Mouse (Mus musculus) common myeloid progenitor, adult 5-6 weeks (primary cell): Measurements from ENCODE around the gene Serinc5. TPM values are rescaled to one million over a fixed set of nuclear protein-coding genes. Genes with fewer than 3 reads are reported as not detected.
A peak's percentile ranks its signal among the peaks of the same experiment; 100 is the strongest.
"Not testable (repeated sequence)": the region's sequence is repeated elsewhere in the genome, so short reads cannot be mapped to it uniquely, and the experiment has no call there.

Experiments
- ATAC-seq: replicated peaks from 2 replicates; pipeline ENCODE4 v1.8.0; 2016; ENCODE audit warnings: low read depth, mild to moderate bottlenecking, moderate TSS enrichment, inconsistent platforms; ENCODE audit not compliant: poor library complexity, severe bottlenecking
- total RNA-seq: library from RNA; stranded (forward); fragments of 200-1000, 187-1606 nt; gene quantifications from 2 replicates; pipeline ENCODE4 v1.2.3, GENCODE M21; 2017

Gene Serinc5
- 11.3 and 15.5 TPM in 2 replicates for total RNA-seq

- ATAC-seq = peak; percentile 90
Measured at GRCm38 (mm10) chr13:92610311-92611221, at the start of gene Serinc5. Serinc5 (plus strand) TSS chr13:92611091.

- ATAC-seq = peak; percentile 12
Measured at GRCm38 (mm10) chr13:92576072-92576471, 34.8 kb upstream of the Serinc5 start, which contains the start of gene Spz1. Spz1 (minus strand) TSS chr13:92576172.

- ATAC-seq = peak; percentile 50
Measured at GRCm38 (mm10) chr13:92576688-92577087, 34.2 kb upstream of the Serinc5 start.

GRCm38 (mm10) chr13:92578210-92578609 is 32.7 kb upstream of the Serinc5 start:
- ATAC-seq = no peak

GRCm38 (mm10) chr13:92580220-92581043 is 30.5 kb upstream of the Serinc5 start:
- peak; percentile 81 for ATAC-seq

GRCm38 (mm10) chr13:92584094-92584717 is 26.7 kb upstream of the Serinc5 start:
- ATAC-seq = no peak

- no peak for ATAC-seq
Measured at GRCm38 (mm10) chr13:92588704-92589103, 22.2 kb upstream of the Serinc5 start.

- ATAC-seq = no peak
Measured at GRCm38 (mm10) chr13:92589255-92589654, 21.6 kb upstream of the Serinc5 start.

GRCm38 (mm10) chr13:92591225-92591624 is 19.7 kb upstream of the Serinc5 start:
- no peak for ATAC-seq

- ATAC-seq = no peak
Measured at GRCm38 (mm10) chr13:92592268-92592785, 18.6 kb upstream of the Serinc5 start.

GRCm38 (mm10) chr13:92592786-92593635 is 17.9 kb upstream of the Serinc5 start:
- ATAC-seq = peak; percentile 91

- ATAC-seq = no peak
Measured at GRCm38 (mm10) chr13:92593731-92594396, 17.0 kb upstream of the Serinc5 start.

- ATAC-seq = no peak
Measured at GRCm38 (mm10) chr13:92594481-92594880, 16.4 kb upstream of the Serinc5 start.

- no peak for ATAC-seq
Measured at GRCm38 (mm10) chr13:92594907-92595306, 16.0 kb upstream of the Serinc5 start.

GRCm38 (mm10) chr13:92595424-92595823 is 15.5 kb upstream of the Serinc5 start:
- 0 out of 2 replicates have a peak, but pooled peaks have one; percentile 27 for ATAC-seq

GRCm38 (mm10) chr13:92605306-92605705 is 5.6 kb upstream of the Serinc5 start:
- not testable (repeated sequence) for ATAC-seq

GRCm38 (mm10) chr13:92609486-92610310 is 1.2 kb upstream of the Serinc5 start:
- ATAC-seq = peak; percentile 60
